Mouse (Mus musculus) midbrain, embryonic 15.5 days (tissue): ENCODE data around the gene Tbl2. TPM values are rescaled to one million over a fixed set of nuclear protein-coding genes. Genes with fewer than 3 reads are reported as not detected.

ENCODE experiments used
- ATAC-seq: fragments of 200-750 bp; cut with Nextera tagmentation; replicated peaks from 2 replicates; pipeline ENCODE4 v1.8.0; 2017; ENCODE audit warnings: moderate TSS enrichment
- H3K27ac ChIP-seq: fragments of 300-500 bp; sonication (generic); 2 replicates; pipeline ENCODE4 v1.5.1; 2015; ENCODE audit warnings: mild to moderate bottlenecking, inconsistent platforms
- H3K27me3 ChIP-seq: fragments of 300-500 bp; sonication (generic); replicated peaks from 2 replicates; pipeline ENCODE4 v1.6.1; 2015; ENCODE audit warnings: inconsistent platforms
- H3K36me3 ChIP-seq: fragments of 300-500 bp; sonication (generic); replicated peaks from 2 replicates; pipeline ENCODE4 v1.6.1; 2015; ENCODE audit warnings: inconsistent platforms
- H3K4me1 ChIP-seq: fragments of 300-500 bp; sonication (generic); 2 replicates; pipeline ENCODE4 v1.6.1; 2015; ENCODE audit warnings: inconsistent platforms
- H3K4me2 ChIP-seq: fragments of 300-500 bp; sonication (generic); 2 replicates; pipeline ENCODE4 v1.6.1; 2015; ENCODE audit warnings: inconsistent platforms, mild to moderate bottlenecking, moderate library complexity
- H3K4me3 ChIP-seq: fragments of 300-500 bp; sonication (generic); 2 replicates; pipeline ENCODE4 v1.5.1; 2015; ENCODE audit warnings: mild to moderate bottlenecking, inconsistent platforms
- H3K9ac ChIP-seq: fragments of 300-500 bp; sonication (generic); 2 replicates; pipeline ENCODE4 v1.6.1; 2015; ENCODE audit warnings: mild to moderate bottlenecking, inconsistent platforms
- H3K9me3 ChIP-seq: fragments of 300-500 bp; sonication (generic); 2 replicates; pipeline ENCODE4 v1.6.1; 2016; ENCODE audit warnings: inconsistent platforms
- WGBS: fragments of 180-500 bp; shearing (Covaris S2); methylation state at CpG from one replicate; pipeline ENCODE4 v1.1.7; 2015; ENCODE audit warnings: mixed read lengths; 5-methylcytosine and 5-hydroxymethylcytosine counted together
- polyA plus RNA-seq: library from polyadenylated mRNA; unstranded; fragments of >200 nt; fragmentation: Nextera tagmentation; extraction: Ambion mirVana; gene quantifications from 2 replicates; pipeline ENCODE4 v1.2.1, GENCODE M21; 2015

Tbl2 gene
- polyA plus RNA-seq, 1 experiment from 2014 or later: 13.2 TPM

- WGBS: 70% methylated on average over 4 of the region's 4 CpGs
- no peak for ATAC-seq
- H3K4me1 ChIP-seq: no peaks in the 10 kb centered on the region
These were observed 28.7 kb upstream of the Tbl2 start for GRCm38 (mm10) chr5:135120753-135121152.

DNA sequence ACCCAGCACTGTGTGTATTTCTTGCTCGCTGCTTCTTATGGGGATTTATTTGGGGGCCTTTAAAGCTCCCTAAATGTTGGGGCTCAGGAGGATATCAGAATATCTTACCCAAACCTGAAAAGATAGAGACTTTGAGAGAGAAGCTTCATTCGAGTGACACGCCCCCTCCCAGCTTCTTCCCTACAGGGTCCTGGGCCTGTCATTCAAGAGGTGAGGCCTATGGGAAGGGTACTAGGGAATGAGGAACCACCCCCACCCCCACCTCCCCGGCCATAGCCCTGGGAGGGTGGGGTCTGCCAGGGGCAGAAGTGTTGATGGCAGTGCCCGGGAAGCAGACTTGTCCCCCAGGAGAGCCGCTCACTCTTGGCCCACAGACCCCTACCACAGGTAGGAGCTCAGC is 23.3 kb upstream of the Tbl2 start:
- WGBS: 59% methylated on average over 6 of the region's 6 CpGs
- no peaks in the 10 kb centered on the region for H3K4me1 ChIP-seq
- ATAC-seq: no peak
- H3K36me3 ChIP-seq: no peaks in the 10 kb centered on the region
- H3K27ac ChIP-seq: no peak overlapping the region
- no peak overlapping the region for H3K9ac ChIP-seq
- H3K4me2 ChIP-seq: no peak overlapping the region
- H3K4me3 ChIP-seq: no peak overlapping the region
- H3K9me3 ChIP-seq: no peaks in the 10 kb centered on the region
- H3K27me3 ChIP-seq: no peaks in the 10 kb centered on the region

More at GRCm38 (mm10) chr5:135120753-135121152, 28.7 kb upstream of the Tbl2 start:
- H3K27me3 ChIP-seq: no peaks in the 10 kb centered on the region
- H3K4me2 ChIP-seq: no peak overlapping the region
- H3K4me3 ChIP-seq: no peak overlapping the region
- no peak overlapping the region for H3K27ac ChIP-seq
- H3K36me3 ChIP-seq: no peaks in the 10 kb centered on the region
- no peaks in the 10 kb centered on the region for H3K9me3 ChIP-seq
- H3K9ac ChIP-seq: no peak overlapping the region

DNA sequence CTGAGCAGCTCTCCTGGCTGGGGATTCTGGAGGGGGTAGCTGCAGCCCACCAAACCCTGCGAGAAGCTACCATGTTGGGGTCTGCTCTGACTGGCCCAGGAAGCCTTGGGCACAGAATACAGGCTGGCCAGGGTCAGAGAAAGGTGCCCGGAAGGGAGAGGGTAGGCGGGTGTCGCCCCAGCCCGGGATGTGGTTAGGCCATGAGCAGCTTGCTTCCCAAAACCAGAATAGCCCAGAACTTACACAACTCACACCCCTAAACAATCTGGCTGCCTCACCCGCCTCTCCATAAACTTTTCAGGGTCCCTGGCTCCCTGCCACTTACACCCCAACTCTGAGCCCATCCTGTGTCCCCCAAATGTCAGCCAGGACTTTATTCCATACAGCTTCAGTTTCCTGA is 21.8 kb upstream of the Tbl2 start:
- Histone ChIP-seq H3K9me3 (no peaks in the 10 kb centered on the region), H3K4me3 (no peak overlapping the region), H3K4me2 (no peak overlapping the region), H3K4me1 (no peaks in the 10 kb centered on the region), H3K9ac (no peak overlapping the region), H3K36me3 (no peaks in the 10 kb centered on the region), H3K27ac (no peak overlapping the region), H3K27me3 (peaks cover 6% of the 10 kb centered on the region; the same call in 1 of the 2 replicates)
- no peak for ATAC-seq
- WGBS: 84% methylated on average over 6 of the region's 6 CpGs

DNA sequence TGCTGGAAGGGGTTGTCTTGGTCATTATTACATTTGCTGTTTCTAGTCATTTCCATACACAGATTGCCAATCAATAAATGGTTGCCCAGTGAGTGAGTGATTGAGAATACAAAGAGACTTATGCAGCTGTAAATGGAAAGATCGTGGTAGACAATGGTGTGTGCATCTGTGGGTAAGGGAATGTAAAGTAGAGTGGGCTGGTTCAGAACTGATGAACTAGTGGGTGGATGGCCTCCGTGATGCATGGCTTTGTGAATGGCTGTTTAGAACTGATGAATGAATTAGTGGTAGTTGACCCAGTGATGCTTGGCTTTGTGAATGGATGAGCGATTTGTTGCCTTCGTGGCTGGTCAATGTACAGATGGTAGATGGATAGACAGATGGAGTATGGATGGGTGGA is 19.7 kb upstream of the Tbl2 start:
- WGBS: 87% methylated on average over 4 of the region's 4 CpGs
- no peaks in the 10 kb centered on the region for H3K36me3 ChIP-seq

GRCm38 (mm10) chr5:135133736-135134405 is 15.6 kb upstream of the Tbl2 start:
- ATAC-seq: no peak
- Histone ChIP-seq H3K4me3 (peak overlapping the region; percentile 32), H3K4me1 (peaks cover 10% of the 10 kb centered on the region; the same call in 1 of the 2 replicates), H3K4me2 (peak overlapping the region; percentile 52), H3K36me3 (no peaks in the 10 kb centered on the region), H3K27me3 (peaks cover 34% of the 10 kb centered on the region), H3K9ac (peak overlapping the region; percentile 22; the same call in 1 of the 2 replicates), H3K9me3 (no peaks in the 10 kb centered on the region), H3K27ac (no peak overlapping the region)
- 6% methylated on average over 26 of the region's 26 CpGs for WGBS

More for the DNA sequence above, 19.7 kb upstream of the Tbl2 start:
- Histone ChIP-seq H3K9ac (no peak overlapping the region), H3K27me3 (peaks cover 27% of the 10 kb centered on the region), H3K4me3 (no peak overlapping the region), H3K27ac (no peak overlapping the region), H3K4me2 (no peak overlapping the region), H3K9me3 (no peaks in the 10 kb centered on the region), H3K4me1 (peaks cover 10% of the 10 kb centered on the region; the same call in 1 of the 2 replicates)
- ATAC-seq: no peak

DNA sequence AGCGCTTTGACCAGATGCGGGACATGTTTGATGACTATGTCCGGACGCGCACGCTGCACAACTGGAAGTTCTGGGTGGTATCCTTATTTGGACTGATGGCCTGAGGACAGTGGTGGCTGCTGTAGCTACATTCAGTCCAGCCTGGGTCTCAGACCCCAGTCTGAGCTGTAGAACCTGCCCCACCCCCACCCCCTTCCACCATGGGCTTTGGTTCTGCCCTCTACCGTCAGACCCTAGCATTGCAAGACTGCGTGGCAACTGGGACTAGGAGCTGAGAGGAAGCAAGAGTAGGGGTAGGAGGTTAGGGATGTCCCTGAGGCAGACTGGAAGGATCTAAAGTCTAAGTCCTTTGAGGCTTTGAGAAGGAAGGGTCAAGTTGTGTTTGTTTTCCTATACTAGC is 14.9 kb upstream of the Tbl2 start:
- Histone ChIP-seq H3K4me3 (peak overlapping the region; percentile 32), H3K9me3 (no peaks in the 10 kb centered on the region), H3K9ac (no peak overlapping the region), H3K4me1 (peaks cover 10% of the 10 kb centered on the region; the same call in 1 of the 2 replicates), H3K36me3 (no peaks in the 10 kb centered on the region), H3K27me3 (peaks cover 34% of the 10 kb centered on the region), H3K4me2 (peak overlapping the region; percentile 52), H3K27ac (no peak overlapping the region)
- no peak for ATAC-seq
- 4% methylated on average over 8 of the region's 8 CpGs for WGBS

DNA sequence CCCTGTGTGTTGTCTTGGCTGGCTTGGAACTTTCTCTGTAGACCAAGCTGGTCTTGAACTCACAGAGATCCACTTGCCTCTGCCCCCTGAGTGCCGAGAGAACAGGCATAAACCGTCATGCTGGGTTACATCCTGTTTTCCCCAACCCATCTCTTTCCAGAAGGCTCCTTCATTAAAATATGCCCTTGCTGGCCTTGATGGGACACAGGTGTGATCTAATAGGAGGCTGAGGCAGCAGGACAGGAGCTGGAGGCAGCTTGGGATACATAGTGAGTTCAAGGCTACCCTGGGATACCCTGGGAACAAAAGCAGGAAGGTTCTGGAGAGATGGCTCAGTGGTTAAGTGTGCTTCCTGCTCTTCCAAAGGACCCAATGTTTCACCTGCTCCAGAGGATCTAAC is 9.6 kb upstream of the Tbl2 start:
- 74% methylated on average over 2 of the region's 2 CpGs for WGBS
- Histone ChIP-seq H3K4me1 (no peaks in the 10 kb centered on the region), H3K9ac (no peak overlapping the region), H3K9me3 (no peaks in the 10 kb centered on the region), H3K4me3 (no peak overlapping the region), H3K27me3 (peaks cover 8% of the 10 kb centered on the region), H3K4me2 (no peak overlapping the region), H3K36me3 (no peaks in the 10 kb centered on the region), H3K27ac (no peak overlapping the region)
- ATAC-seq: no peak

DNA sequence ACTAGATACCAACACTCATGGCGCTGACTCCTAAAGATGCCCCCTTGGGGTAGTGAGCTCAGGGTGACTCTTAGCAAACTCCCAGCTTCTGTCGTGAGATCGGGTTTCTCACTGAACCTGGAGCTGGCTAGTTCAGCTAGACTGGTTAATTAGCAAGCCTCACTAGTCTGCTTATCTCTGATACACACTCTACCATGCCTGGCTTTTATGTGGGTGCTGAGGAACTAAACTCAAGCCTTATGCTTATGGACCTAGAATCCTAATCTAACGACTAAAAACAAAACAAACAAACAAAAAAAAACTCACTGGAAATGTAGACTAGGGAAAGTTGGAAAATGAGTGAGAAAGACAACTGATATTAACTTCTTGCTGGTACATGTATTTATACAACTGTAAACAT is 5.0 kb upstream of the Tbl2 start:
- no peak overlapping the region for H3K4me2 ChIP-seq
- ATAC-seq: no peak
- H3K27ac ChIP-seq: no peak overlapping the region

DNA sequence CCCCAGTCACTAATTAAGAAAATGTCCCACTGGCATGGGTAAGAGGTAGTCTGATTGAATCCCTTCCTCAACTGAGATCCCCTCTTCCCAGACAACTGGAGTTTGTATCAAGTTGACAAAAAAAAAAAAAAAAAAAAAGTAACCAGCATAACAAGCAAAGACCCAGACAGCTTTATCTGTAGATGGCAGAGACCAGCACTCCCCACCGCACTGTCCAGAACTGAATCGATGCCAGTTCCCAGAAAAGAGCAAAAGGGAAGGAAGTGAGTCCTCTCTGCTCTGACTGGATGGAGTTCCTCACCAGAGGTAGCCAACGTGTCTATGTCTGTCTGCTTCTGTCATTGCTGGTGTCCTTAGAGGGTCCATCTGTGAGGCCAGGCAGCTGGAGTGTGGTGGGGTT is 3.9 kb upstream of the Tbl2 start:
- Histone ChIP-seq H3K9ac (no peak overlapping the region), H3K36me3 (no peaks in the 10 kb centered on the region), H3K9me3 (no peaks in the 10 kb centered on the region), H3K4me2 (no peak overlapping the region), H3K27me3 (no peaks in the 10 kb centered on the region), H3K4me1 (peaks cover 16% of the 10 kb centered on the region), H3K27ac (no peak overlapping the region), H3K4me3 (no peak overlapping the region)
- no peak for ATAC-seq
- 84% methylated on average over 3 of the region's 3 CpGs for WGBS

More for the DNA sequence above, 5.0 kb upstream of the Tbl2 start:
- H3K4me3 ChIP-seq: no peak overlapping the region
- WGBS: 60% methylated on average over 4 of the region's 4 CpGs
- H3K9me3 ChIP-seq: no peaks in the 10 kb centered on the region
- 0 out of 2 replicates have a peak, but pooled peaks cover 3% of the 10 kb centered on the region for H3K27me3 ChIP-seq
- no peaks in the 10 kb centered on the region for H3K36me3 ChIP-seq
- no peak overlapping the region for H3K9ac ChIP-seq
- H3K4me1 ChIP-seq: peaks cover 8% of the 10 kb centered on the region

GRCm38 (mm10) chr5:135145955-135146354 is 3.5 kb upstream of the Tbl2 start:
- no peak overlapping the region for H3K9ac ChIP-seq
- no peak for ATAC-seq
- peaks cover 16% of the 10 kb centered on the region for H3K4me1 ChIP-seq
- no peak overlapping the region for H3K4me3 ChIP-seq
- no peaks in the 10 kb centered on the region for H3K27me3 ChIP-seq
- no peak overlapping the region for H3K4me2 ChIP-seq
- no peaks in the 10 kb centered on the region for H3K36me3 ChIP-seq
- no peak overlapping the region for H3K27ac ChIP-seq
- no peaks in the 10 kb centered on the region for H3K9me3 ChIP-seq

DNA sequence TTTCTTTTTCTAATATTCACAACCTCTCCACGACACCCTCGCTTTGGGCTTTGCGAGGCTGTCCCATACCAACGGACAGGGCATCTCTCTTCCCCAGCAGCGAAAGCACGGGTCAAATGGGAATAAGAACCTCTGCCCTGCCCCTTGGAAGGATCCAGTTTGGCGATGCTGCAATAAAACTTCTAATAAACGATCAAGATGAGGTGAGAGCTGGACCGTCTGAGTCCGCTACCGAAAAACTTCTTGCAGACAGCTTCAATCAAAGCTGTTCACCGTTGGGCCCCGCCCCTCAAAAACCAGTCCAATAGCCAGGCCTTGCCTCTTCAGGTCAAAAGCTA is 773 bp upstream of the Tbl2 start:
- 0 out of 2 replicates have a peak, but pooled peaks have one; percentile 0 for ATAC-seq
- under 1% methylated on average over 13 of the region's 13 CpGs for WGBS
- peak overlapping the region; percentile 67 for H3K4me3 ChIP-seq
- H3K4me2 ChIP-seq: peak overlapping the region; percentile 71
- no peaks in the 10 kb centered on the region for H3K9me3 ChIP-seq
- H3K27ac ChIP-seq: peak overlapping the region; percentile 83; the same call in 1 of the 2 replicates
- H3K9ac ChIP-seq: peak overlapping the region; percentile 61; the same call in 1 of the 2 replicates
- H3K4me1 ChIP-seq: peaks cover 16% of the 10 kb centered on the region
- no peaks in the 10 kb centered on the region for H3K27me3 ChIP-seq
- H3K36me3 ChIP-seq: no peaks in the 10 kb centered on the region

GRCm38 (mm10) chr5:135149820-135150178 is 342 bp downstream of the Tbl2 start:
- Histone ChIP-seq H3K27me3 (no peaks in the 10 kb centered on the region), H3K4me2 (peak overlapping the region; percentile 71), H3K4me3 (peak overlapping the region; percentile 67), H3K4me1 (peaks cover 16% of the 10 kb centered on the region), H3K9me3 (no peaks in the 10 kb centered on the region), H3K27ac (peak overlapping the region; percentile 83), H3K36me3 (no peaks in the 10 kb centered on the region), H3K9ac (peak overlapping the region; percentile 61)
- under 1% methylated on average over 23 of the region's 23 CpGs for WGBS
- no peak for ATAC-seq

DNA sequence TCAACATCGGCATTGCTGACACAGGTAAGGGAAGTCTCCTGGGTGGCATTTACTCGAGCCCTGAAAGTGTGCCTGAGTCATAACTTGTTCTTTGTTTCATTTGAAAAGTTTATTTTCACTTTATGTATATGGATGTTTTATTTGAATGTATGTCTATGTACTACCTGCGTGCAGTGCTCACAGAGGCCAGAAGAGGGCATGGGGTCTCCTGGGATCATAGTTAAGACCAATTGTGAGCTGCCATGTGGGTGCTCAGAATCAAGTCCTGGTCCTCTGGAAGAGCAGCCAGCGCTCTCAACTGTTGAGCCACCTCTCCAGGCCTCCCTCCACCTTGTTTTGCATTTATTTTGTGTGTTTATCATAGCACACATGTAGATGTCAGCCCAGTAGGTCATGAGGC is 7.0 kb downstream of the Tbl2 start:
- Histone ChIP-seq H3K9ac (no peak overlapping the region), H3K36me3 (peaks cover 13% of the 10 kb centered on the region; the same call in 1 of the 2 replicates), H3K27ac (no peak overlapping the region), H3K4me2 (no peak overlapping the region), H3K4me1 (no peaks in the 10 kb centered on the region), H3K27me3 (no peaks in the 10 kb centered on the region), H3K9me3 (no peaks in the 10 kb centered on the region), H3K4me3 (no peak overlapping the region)
- 97% methylated on average over 4 of the region's 4 CpGs for whole genome bisulfite sequencing
- no peak for ATAC-seq
